Mouse (Mus musculus) spleen, adult 12 weeks (tissue): Measurements from ENCODE around the gene Palm2.

Experiments used
- DNase-seq: peaks from one replicate; pipeline ENCODE4 v3.0.0; 2022; ENCODE audit warnings: low spot score

Gene Palm2

GRCm38 (mm10) chr4:57569069-57569355 is 135.0 kb downstream of the Palm2 start:
- DNase-seq: no peak

- DNase-seq: no peak
Measured at GRCm38 (mm10) chr4:57569711-57570110, 135.7 kb downstream of the Palm2 start.

GRCm38 (mm10) chr4:57570229-57570628 is 136.2 kb downstream of the Palm2 start:
- no peak for DNase-seq

GRCm38 (mm10) chr4:57574181-57574580 is 140.1 kb downstream of the Palm2 start:
- DNase-seq: no peak

- DNase-seq: no peak
Measured at GRCm38 (mm10) chr4:57574646-57575045, 140.6 kb downstream of the Palm2 start.

GRCm38 (mm10) chr4:57575686-57576085 is 141.6 kb downstream of the Palm2 start:
- DNase-seq: no peak

GRCm38 (mm10) chr4:57576095-57576494 is 142.0 kb downstream of the Palm2 start:
- no peak for DNase-seq

- no peak for DNase-seq
Measured at GRCm38 (mm10) chr4:57579683-57580082, 145.6 kb downstream of the Palm2 start.

- DNase-seq: no peak
Measured at GRCm38 (mm10) chr4:57585281-57585800, 151.3 kb downstream of the Palm2 start.

GRCm38 (mm10) chr4:57586933-57587658 is 153.0 kb downstream of the Palm2 start:
- DNase-seq: no peak

- no peak for DNase-seq
Measured at GRCm38 (mm10) chr4:57588356-57588755, 154.3 kb downstream of the Palm2 start.

GRCm38 (mm10) chr4:57592751-57593150 is 158.7 kb downstream of the Palm2 start:
- DNase-seq: no peak

GRCm38 (mm10) chr4:57599946-57600345 is 165.9 kb downstream of the Palm2 start:
- DNase-seq: no peak

- no peak for DNase-seq
Measured at GRCm38 (mm10) chr4:57600685-57601457, 166.8 kb downstream of the Palm2 start.

- DNase-seq: no peak
Measured at GRCm38 (mm10) chr4:57601458-57601835, 167.4 kb downstream of the Palm2 start.

- DNase-seq: no peak
Measured at GRCm38 (mm10) chr4:57601903-57602617, 168.0 kb downstream of the Palm2 start.

GRCm38 (mm10) chr4:57606258-57606657 is 172.2 kb downstream of the Palm2 start:
- DNase-seq: no peak

- DNase-seq: no peak
Measured at GRCm38 (mm10) chr4:57607247-57607942, 173.3 kb downstream of the Palm2 start.

- DNase-seq: no peak
Measured at GRCm38 (mm10) chr4:57611303-57612077, 177.4 kb downstream of the Palm2 start.

- no peak for DNase-seq
Measured at GRCm38 (mm10) chr4:57612716-57613115, 178.7 kb downstream of the Palm2 start.

GRCm38 (mm10) chr4:57614686-57615085 is 180.6 kb downstream of the Palm2 start:
- DNase-seq: no peak
